Mouse (Mus musculus): Measurements from ENCODE around the gene Nr2f6. TPM values are rescaled to one million over a fixed set of nuclear protein-coding genes. Genes with fewer than 3 reads are reported as not detected.

The Nr2f6 gene
- 41.6 and 43.4 TPM in 2 replicates for polyA plus RNA-seq (2012; ENCODE audit: low replicate concordance)

GRCm38 (mm10) chr8:71381421-71381970 is at the start of gene Nr2f6:
TSS of gene Nr2f6 (minus strand) at chr8:71381960.

GRCm38 (mm10) chr8:71405401-71406098 is 23.8 kb upstream of the Nr2f6 start, which contains the start of gene Ankle1:
TSS of gene Ankle1 (plus strand) at chr8:71406010.

GRCm38 (mm10) chr8:71396639-71397305 is 15.0 kb upstream of the Nr2f6 start, which contains the start of gene Babam1:
TSS of gene Babam1 (plus strand) at chr8:71396861.

GRCm38 (mm10) chr8:71395629-71396028 is 13.9 kb upstream of the Nr2f6 start, which contains the start of gene Ushbp1:
TSS of gene Ushbp1 (minus strand) at chr8:71395802.

GRCm38 (mm10) chr8:71371236-71371848 is 10.4 kb downstream of the Nr2f6 start, which contains the start of gene Ocel1:
TSS of gene Ocel1 (plus strand) at chr8:71371298.

GRCm38 (mm10) chr8:71366771-71367528 is 14.8 kb downstream of the Nr2f6 start, which contains the start of gene Use1:
TSS of gene Use1 (plus strand) at chr8:71366848.

Other genes with a start within 250 kb of the Nr2f6 start
- 65.7 and 76.7 TPM in 2 replicates for gene Myo9b, start 109.2 kb downstream of the Nr2f6 start, polyA plus RNA-seq (2012; ENCODE audit: low replicate concordance)
- gene Haus8, start 109.0 kb downstream of the Nr2f6 start, polyA plus RNA-seq (2012; ENCODE audit: low replicate concordance), result 11.2 and 22.3 TPM in 2 replicates
- 69.6 and 217 TPM in 2 replicates for gene Use1, start 15.1 kb downstream of the Nr2f6 start, polyA plus RNA-seq (2012; ENCODE audit: low replicate concordance)
- 37.5 and 54.6 TPM in 2 replicates for gene Ocel1, start 10.7 kb downstream of the Nr2f6 start, polyA plus RNA-seq (2012; ENCODE audit: low replicate concordance)
- 1.0 and 2.4 TPM in 2 replicates for gene Ushbp1, start 13.8 kb upstream of the Nr2f6 start, polyA plus RNA-seq (2012; ENCODE audit: low replicate concordance)
- 83.3 and 110 TPM in 2 replicates for gene Babam1, start 14.9 kb upstream of the Nr2f6 start, polyA plus RNA-seq (2012; ENCODE audit: low replicate concordance)
- gene Ankle1, start 24.1 kb upstream of the Nr2f6 start, polyA plus RNA-seq (2012; ENCODE audit: low replicate concordance), result 54.3 and 71.6 TPM in 2 replicates
- gene Abhd8, start 81.7 kb upstream of the Nr2f6 start, polyA plus RNA-seq (2012; ENCODE audit: low replicate concordance), result 45.0 and 50.9 TPM in 2 replicates
- 165 and 189 TPM in 2 replicates for gene Mrpl34, start 83.0 kb upstream of the Nr2f6 start, polyA plus RNA-seq (2012; ENCODE audit: low replicate concordance)
- gene Dda1, start 87.2 kb upstream of the Nr2f6 start, polyA plus RNA-seq (2012; ENCODE audit: low replicate concordance), result 368 and 785 TPM in 2 replicates
- gene Ano8, start 104.0 kb upstream of the Nr2f6 start, polyA plus RNA-seq (2012; ENCODE audit: low replicate concordance), result 5.7 and 14.5 TPM in 2 replicates
- 55.7 and 59.9 TPM in 2 replicates for gene Gtpbp3, start 106.1 kb upstream of the Nr2f6 start, polyA plus RNA-seq (2012; ENCODE audit: low replicate concordance)
- gene Plvap, start 129.8 kb upstream of the Nr2f6 start, polyA plus RNA-seq (2012; ENCODE audit: low replicate concordance), result 112 and 117 TPM in 2 replicates
- gene Ccdc194, start 143.8 kb upstream of the Nr2f6 start, polyA plus RNA-seq (2012; ENCODE audit: low replicate concordance), result 0.37 TPM in 1 of 2 replicates, not detected in the other
- gene Bst2, start 155.5 kb upstream of the Nr2f6 start, polyA plus RNA-seq (2012; ENCODE audit: low replicate concordance), result 122 and 170 TPM in 2 replicates
- 132 and 189 TPM in 2 replicates for gene Mvb12a, start 161.0 kb upstream of the Nr2f6 start, polyA plus RNA-seq (2012; ENCODE audit: low replicate concordance)
- 0.39 and 0.57 TPM in 2 replicates for gene Tmem221, start 176.9 kb upstream of the Nr2f6 start, polyA plus RNA-seq (2012; ENCODE audit: low replicate concordance)
- not detected in 2 replicates for gene Nxnl1, start 184.6 kb upstream of the Nr2f6 start, polyA plus RNA-seq (2012; ENCODE audit: low replicate concordance)
- 1.5 and 2.9 TPM in 2 replicates for gene Slc27a1, start 186.9 kb upstream of the Nr2f6 start, polyA plus RNA-seq (2012; ENCODE audit: low replicate concordance)
- 248 and 344 TPM in 2 replicates for gene Pgls, start 210.2 kb upstream of the Nr2f6 start, polyA plus RNA-seq (2012; ENCODE audit: low replicate concordance)
- 16.0 and 36.7 TPM in 2 replicates for gene Fam129c, start 215.7 kb upstream of the Nr2f6 start, polyA plus RNA-seq (2012; ENCODE audit: low replicate concordance)
- 42.1 and 64.1 TPM in 2 replicates for gene Colgalt1, start 229.0 kb upstream of the Nr2f6 start, polyA plus RNA-seq (2012; ENCODE audit: low replicate concordance)